Mouse (Mus musculus) gastrocnemius, postnatal 14 days (tissue): ENCODE measurements around the gene Klc4. TPM values are rescaled to one million over a fixed set of nuclear protein-coding genes. Genes with fewer than 3 reads are reported as not detected.

Experiments used
- DNase-seq: peaks from one replicate; pipeline ENCODE4 v3.0.0; 2021; ENCODE audit warnings: mixed read lengths
- intact Hi-C: fragments of 180-260 bp; cut with DNase I; formaldehyde crosslinking; loops from one replicate; pipeline ENCODE4 v1.15.1; 2025; ENCODE audit warnings: low total_unique reads
- total RNA-seq, 2 experiments: library from RNA; stranded (reverse); gene quantifications; 2 replicates each; pipeline ENCODE4 v1.2.3; 2021

Klc4 gene
- total RNA-seq, 2 experiments from 2014 or later = 13.7 to 14.9 TPM

- intact Hi-C loops = no loop called here
- no peak for DNase-seq
Observed at GRCm38 (mm10) chr17:46661981-46662380, 16.2 kb upstream of the Klc4 start.

- DNase-seq = no peak
- intact Hi-C loops = no loop called here
Observed at GRCm38 (mm10) chr17:46661351-46661750, 15.5 kb upstream of the Klc4 start.

GRCm38 (mm10) chr17:46656054-46656453 lies 10.2 kb upstream of the Klc4 start:
- DNase-seq = no peak
- intact Hi-C loops = no loop called here

GRCm38 (mm10) chr17:46651755-46652547 lies 6.1 kb upstream of the Klc4 start:
- intact Hi-C loops = no loop called here
- no peak for DNase-seq

GRCm38 (mm10) chr17:46651292-46651691 lies 5.5 kb upstream of the Klc4 start:
- intact Hi-C loops = no loop called here
- DNase-seq = no peak

GRCm38 (mm10) chr17:46650232-46651031 lies 4.6 kb upstream of the Klc4 start, which contains the start of gene Cul7:
Gene Cul7, plus strand, starts transcription at chr17:46650337.
- intact Hi-C loops = no loop called here
- DNase-seq = peak; percentile 96

GRCm38 (mm10) chr17:46649811-46650210 lies 4.0 kb upstream of the Klc4 start:
- DNase-seq = no peak
- intact Hi-C loops = no loop called here

GRCm38 (mm10) chr17:46648436-46648835 lies 2.6 kb upstream of the Klc4 start:
- DNase-seq = no peak
- intact Hi-C loops = no loop called here

- no peak for DNase-seq
- intact Hi-C loops = no loop called here
Observed at GRCm38 (mm10) chr17:46647279-46647678, 1.5 kb upstream of the Klc4 start.

- DNase-seq = no peak
- intact Hi-C loops = no loop called here
Observed at GRCm38 (mm10) chr17:46646322-46646662, 470 bp upstream of the Klc4 start.

GRCm38 (mm10) chr17:46644916-46645475 lies 826 bp downstream of the Klc4 start:
- peak; percentile 48 for DNase-seq
- intact Hi-C loops = no loop called here

GRCm38 (mm10) chr17:46644152-46644805 lies 1.5 kb downstream of the Klc4 start:
- no peak for DNase-seq
- intact Hi-C loops = no loop called here

- DNase-seq = no peak
- intact Hi-C loops = no loop called here
Observed at GRCm38 (mm10) chr17:46642060-46642459, 3.8 kb downstream of the Klc4 start.

- intact Hi-C loops = loop anchor here (5.0 kb wide), 1 partner anchor 113 kb away; no protein-coding TSS in a partner anchor
- DNase-seq = no peak
Observed at GRCm38 (mm10) chr17:46639929-46640328, 5.9 kb downstream of the Klc4 start.

GRCm38 (mm10) chr17:46636831-46637523 lies 8.8 kb downstream of the Klc4 start:
- intact Hi-C loops = loop anchor here (5.0 kb wide), 1 partner anchor 110 kb away; no protein-coding TSS in a partner anchor
- DNase-seq = peak; percentile 63

GRCm38 (mm10) chr17:46629685-46630441 lies 16.0 kb downstream of the Klc4 start:
- intact Hi-C loops = loop anchor here (5.0 kb wide), 1 partner anchor 38 kb away; no protein-coding TSS in a partner anchor
- DNase-seq = no peak

GRCm38 (mm10) chr17:46628791-46629684 lies 16.8 kb downstream of the Klc4 start, which contains the start of gene Ptk7:
Gene Ptk7, minus strand, starts transcription at chr17:46629504.
- DNase-seq = peak; percentile 76

GRCm38 (mm10) chr17:46628471-46628790 lies 17.4 kb downstream of the Klc4 start:
- DNase-seq = no peak
- intact Hi-C loops = no loop called here

More at GRCm38 (mm10) chr17:46628791-46629684, 16.8 kb downstream of the Klc4 start, which contains the start of gene Ptk7:
- intact Hi-C loops = no loop called here
